Comparison of ENCODE assay signal across 12 mouse cellular contexts in genomic region chr10:25271756-25272155, GRCm38 (mm10). TPM values are rescaled to one million over a fixed set of nuclear protein-coding genes. Genes with fewer than 3 reads are reported as not detected.
DNase-seq lines count a peak whose midpoint lies in the region; ATAC-seq and TF ChIP-seq lines count a peak whose summit lies in the region.
"Had no signal": no experiment of that assay in that cellular context is flagged by ENCODE, and none has a peak within 500 bp of the region (broad histone marks: within the 10 kb centered on the region; RNA-seq: fewer than 3 reads in every experiment).

No protein-coding gene starts in this region.

- H3K9me3 ChIP-seq in lung, embryonic 15.5 days, result no peaks in the 10 kb centered on the region
- no peaks in the 10 kb centered on the region for H3K9me3 ChIP-seq in liver, postnatal 0 days (ENCODE audit: low read length)
- no peaks in the 10 kb centered on the region for H3K9me3 ChIP-seq in liver, embryonic 11.5 days (ENCODE audit: control insufficient read depth, low read length)
- H3K9me3 ChIP-seq: midbrain, embryonic 13.5 days; neural tube, embryonic 12.5 days had no signal

- ATAC-seq in lung, embryonic 15.5 days (ENCODE audit: borderline replicate concordance, extremely low read depth, low FRiP score, low TSS enrichment), result no peak
- ATAC-seq in liver, postnatal 0 days, result no peak
- no peak for ATAC-seq in liver, embryonic 11.5 days (replicated peaks; ENCODE audit: low FRiP score)
- ATAC-seq: midbrain, embryonic 13.5 days had no signal

- H3K27ac ChIP-seq in lung, embryonic 15.5 days, result peak overlapping the region; percentile 41; the same call in 1 of the 2 replicates
- H3K27ac ChIP-seq in embryonic fibroblast, embryonic 13.5 days (ENCODE audit: insufficient read depth, low read length), result peak overlapping the region; percentile 98
- no peak overlapping the region for H3K27ac ChIP-seq in liver, postnatal 0 days (ENCODE audit: low read depth)
- no peak overlapping the region for H3K27ac ChIP-seq in liver, embryonic 11.5 days (ENCODE audit: low read depth, low read length)
- H3K27ac ChIP-seq: midbrain, embryonic 13.5 days; neural tube, embryonic 12.5 days had no signal

- no peaks in the 10 kb centered on the region for H3K27me3 ChIP-seq in lung, embryonic 15.5 days
- H3K27me3 ChIP-seq in liver, postnatal 0 days (ENCODE audit: insufficient read depth, low read length), result no peaks in the 10 kb centered on the region
- H3K27me3 ChIP-seq in liver, embryonic 11.5 days (replicated peaks; ENCODE audit: control insufficient read depth, insufficient read depth, low read length), result no peaks in the 10 kb centered on the region
- H3K27me3 ChIP-seq: CH12.LX; midbrain, embryonic 13.5 days; neural tube, embryonic 12.5 days had no signal

- peak; percentile 27; the same call in 1 of the 2 replicates for TF ChIP-seq POLR2A in embryonic fibroblast, embryonic 13.5 days (IDR thresholded peaks at IDR 0.05; ENCODE audit: low read depth, low read length)

- H3K4me1 ChIP-seq in lung, embryonic 15.5 days, result peaks cover 17% of the 10 kb centered on the region; the same call in 1 of the 2 replicates
- peaks cover 25% of the 10 kb centered on the region for H3K4me1 ChIP-seq in embryonic fibroblast, embryonic 13.5 days (ENCODE audit: control insufficient read depth, insufficient read depth, low read length)
- 0 out of 2 replicates have a peak, but pooled peaks cover 9% of the 10 kb centered on the region for H3K4me1 ChIP-seq in liver, postnatal 0 days (ENCODE audit: insufficient read depth)
- H3K4me1 ChIP-seq in liver, embryonic 11.5 days (replicated peaks; ENCODE audit: control insufficient read depth, insufficient read depth, low read length), result no peaks in the 10 kb centered on the region
- H3K4me1 ChIP-seq: midbrain, embryonic 13.5 days; neural tube, embryonic 12.5 days had no signal

- no peak for TF ChIP-seq CTCF in embryonic fibroblast, embryonic 13.5 days (IDR thresholded peaks at IDR 0.05; ENCODE audit: borderline replicate concordance, insufficient read depth, low read length)
- TF ChIP-seq CTCF in liver, postnatal 0 days (IDR thresholded peaks at IDR 0.05; ENCODE audit: low read depth), result no peak

- peak; percentile 65 for DNase-seq in heart, adult 11 months
- no peak for DNase-seq in heart, adult 9 months (ENCODE audit: low spot score in 2 of 2)
- DNase-seq in lung, postnatal 14 days, result no peak
- no peak for DNase-seq in liver, postnatal 0 days
- no peak for DNase-seq in liver, embryonic 11.5 days (ENCODE audit: low spot score)
- DNase-seq: cerebellum, postnatal 25 days; lung, adult 2 months had no signal

- H3K9ac ChIP-seq in lung, embryonic 15.5 days, result no peak overlapping the region
- no peak overlapping the region for H3K9ac ChIP-seq in liver, postnatal 0 days (replicated peaks)
- no peak overlapping the region for H3K9ac ChIP-seq in liver, embryonic 11.5 days (ENCODE audit: low read depth, low read length)
- H3K9ac ChIP-seq: midbrain, embryonic 13.5 days; neural tube, embryonic 12.5 days had no signal

- H3K4me3 ChIP-seq in lung, embryonic 15.5 days, result no peak overlapping the region
- no peak overlapping the region for H3K4me3 ChIP-seq in embryonic fibroblast, embryonic 13.5 days (ENCODE audit: insufficient read depth, low read length)
- H3K4me3 ChIP-seq in liver, postnatal 0 days (ENCODE audit: low read depth, low read length), result no peak overlapping the region
- H3K4me3 ChIP-seq in liver, embryonic 11.5 days (ENCODE audit: low read depth, low read length), result no peak overlapping the region
- H3K4me3 ChIP-seq: midbrain, embryonic 13.5 days; neural tube, embryonic 12.5 days had no signal

- 60% methylated on average over 2 of the region's 2 CpGs for WGBS in lung, embryonic 15.5 days
- WGBS in liver, postnatal 0 days (ENCODE audit: insufficient replicate concordance), result 90% methylated on average over 2 of the region's 2 CpGs
- 86% methylated on average over 2 of the region's 2 CpGs for WGBS in liver, embryonic 11.5 days

- no peak for TF ChIP-seq EP300 in liver, postnatal 0 days (IDR thresholded peaks at IDR 0.05; ENCODE audit: low read depth)

- no peak overlapping the region for H3K4me2 ChIP-seq in lung, embryonic 15.5 days
- H3K4me2 ChIP-seq in liver, postnatal 0 days (ENCODE audit: low read depth, low read length), result no peak overlapping the region
- H3K4me2 ChIP-seq in liver, embryonic 11.5 days, result no peak overlapping the region
- H3K4me2 ChIP-seq: midbrain, embryonic 13.5 days; neural tube, embryonic 12.5 days had no signal

- H3K36me3 ChIP-seq in lung, embryonic 15.5 days, result no peaks in the 10 kb centered on the region
- H3K36me3 ChIP-seq in liver, postnatal 0 days (replicated peaks; ENCODE audit: insufficient read depth, low read length), result 0 out of 2 replicates have a peak, but pooled peaks cover 3% of the 10 kb centered on the region
- peaks cover 4% of the 10 kb centered on the region; the same call in 1 of the 2 replicates for H3K36me3 ChIP-seq in liver, embryonic 11.5 days (ENCODE audit: control insufficient read depth, insufficient read depth, low read length)
- H3K36me3 ChIP-seq: midbrain, embryonic 13.5 days; neural tube, embryonic 12.5 days had no signal

RNA-seq across cellular contexts. Expression of gene Akap7, which starts 35.9 kb away (rescaled TPM):
- 20.9 and 25.4 TPM in 2 replicates for polyA plus RNA-seq in lung, embryonic 15.5 days (2015; fragmentation: Nextera tagmentation; extraction: Ambion mirVana)
- 18.9 and 19.0 TPM in 2 replicates for polyA plus RNA-seq in embryonic fibroblast, embryonic 13.5 days (2011; ENCODE audit: insufficient read length, low read depth, missing spikeins)
- polyA plus RNA-seq in liver, postnatal 0 days (2015; fragmentation: Nextera tagmentation; extraction: Ambion mirVana), result 15.9 and 21.0 TPM in 2 replicates
- polyA plus RNA-seq in liver, embryonic 11.5 days (2014; fragmentation: Nextera tagmentation; extraction: Ambion mirVana), result 21.6 and 25.3 TPM in 2 replicates

Comparison
In these comparisons a context has a peak if more than half of its experiments do, and no peak if none do; other contexts are left out.
1. H3K27ac ChIP-seq: peak in lung, embryonic 15.5 days (single experiment) and embryonic fibroblast, embryonic 13.5 days (single experiment); none in liver, postnatal 0 days (single experiment) and liver, embryonic 11.5 days (single experiment).